Mouse (Mus musculus) midbrain, embryonic 14.5 days (tissue): Measurements from ENCODE around the gene Acnat2. TPM values are rescaled to one million over a fixed set of nuclear protein-coding genes. Genes with fewer than 3 reads are reported as not detected.
"Not testable (repeated sequence)": the region's sequence is repeated elsewhere in the genome, so short reads cannot be mapped to it uniquely, and the experiment has no call there.

ENCODE experiments used
- ATAC-seq: fragments of 200-750 bp; cut with Nextera tagmentation; 2 replicates; pipeline ENCODE4 v1.8.0; 2017; ENCODE audit warnings: moderate number of reproducible peaks, moderate library complexity; ENCODE audit not compliant: low FRiP score, low TSS enrichment
- DNase-seq: peaks from one replicate; pipeline ENCODE4 v3.0.0-alpha.2; 2015
- H3K27ac ChIP-seq: fragments of 300-500 bp; sonication (generic); replicated peaks from 2 replicates; pipeline ENCODE4 v1.5.1; 2014; ENCODE audit warnings: mild to moderate bottlenecking, low read depth, low read length, moderate library complexity
- H3K27me3 ChIP-seq: fragments of 300-500 bp; sonication (generic); 2 replicates; pipeline ENCODE4 v1.6.1; 2014; ENCODE audit warnings: low read length, control low read depth, mixed read lengths; ENCODE audit not compliant: control insufficient read depth, insufficient read depth
- H3K36me3 ChIP-seq: fragments of 300-500 bp; sonication (generic); 2 replicates; pipeline ENCODE4 v1.6.1; 2014; ENCODE audit warnings: low read length, control low read depth; ENCODE audit not compliant: control insufficient read depth, insufficient read depth
- H3K4me1 ChIP-seq: fragments of 300-500 bp; sonication (generic); 2 replicates; pipeline ENCODE4 v1.6.1; 2014; ENCODE audit warnings: mild to moderate bottlenecking, antibody characterized with exemption, low read length, control low read depth; ENCODE audit not compliant: control insufficient read depth, insufficient read depth
- H3K4me2 ChIP-seq: fragments of 300-500 bp; sonication (generic); 2 replicates; pipeline ENCODE4 v1.6.1; 2014; ENCODE audit warnings: mild to moderate bottlenecking, low read length, moderate library complexity
- H3K4me3 ChIP-seq: fragments of 300-500 bp; sonication (generic); replicated peaks from 2 replicates; pipeline ENCODE4 v1.5.1; 2014; ENCODE audit warnings: low read depth, low read length
- H3K9ac ChIP-seq: fragments of 300-500 bp; sonication (generic); replicated peaks from 2 replicates; pipeline ENCODE4 v1.6.1; 2014; ENCODE audit warnings: mild to moderate bottlenecking, low read length, moderate library complexity
- H3K9me3 ChIP-seq: fragments of 300-500 bp; sonication (generic); 2 replicates; pipeline ENCODE4 v1.6.1; 2016; ENCODE audit warnings: low read length, control low read depth, mixed read lengths; ENCODE audit not compliant: control insufficient read depth
- WGBS: fragments of 180-500 bp; shearing (Covaris S2); extraction: QIAGEN DNeasy Blood & Tissue Kit; methylation state at CpG from one replicate; pipeline ENCODE4 v1.1.7; 2014; 5-methylcytosine and 5-hydroxymethylcytosine counted together
- polyA plus RNA-seq: library from polyadenylated mRNA; unstranded; fragments of >200 nt; fragmentation: Nextera tagmentation; extraction: Ambion mirVana; gene quantifications from 2 replicates; pipeline ENCODE4 v1.2.1, GENCODE M21; 2014

Acnat2 gene
- polyA plus RNA-seq: not detected in 2 replicates

GRCm38 (mm10) chr4:49407957-49408356 is at the start of gene Acnat2:
Gene Acnat2 (minus strand): TSS chr4:49408151.
- not testable (repeated sequence) for H3K36me3 ChIP-seq, H3K27ac ChIP-seq, ATAC-seq, H3K4me1 ChIP-seq, H3K27me3 ChIP-seq, DNase-seq, H3K9me3 ChIP-seq, H3K4me2 ChIP-seq, H3K4me3 ChIP-seq, H3K9ac ChIP-seq
- WGBS: 92% methylated on average over 5 of the region's 5 CpGs

GRCm38 (mm10) chr4:49456171-49456570 is 48.2 kb upstream of the Acnat2 start:
- no peaks in the 10 kb centered on the region for H3K9me3 ChIP-seq
- no peak overlapping the region for H3K9ac ChIP-seq
- DNase-seq (no peak), ATAC-seq (no peak)
- WGBS: 79% methylated on average over 2 of the region's 2 CpGs
- H3K36me3 ChIP-seq: no peaks in the 10 kb centered on the region
- no peak overlapping the region for H3K27ac ChIP-seq
- no peak overlapping the region for H3K4me3 ChIP-seq
- no peaks in the 10 kb centered on the region for H3K27me3 ChIP-seq
- H3K4me1 ChIP-seq: no peaks in the 10 kb centered on the region
- no peak overlapping the region for H3K4me2 ChIP-seq

- no peak overlapping the region for H3K4me2 ChIP-seq
- no peaks in the 10 kb centered on the region for H3K27me3 ChIP-seq
- no peak for ATAC-seq
- H3K9ac ChIP-seq: no peak overlapping the region
- WGBS: 88% methylated on average over 1 of the region's 1 CpGs
- no peak overlapping the region for H3K27ac ChIP-seq
- no peaks in the 10 kb centered on the region for H3K36me3 ChIP-seq
- DNase-seq: no peak
- no peak overlapping the region for H3K4me3 ChIP-seq
- no peaks in the 10 kb centered on the region for H3K9me3 ChIP-seq
- no peaks in the 10 kb centered on the region for H3K4me1 ChIP-seq
Observed at GRCm38 (mm10) chr4:49451848-49452551, 44.0 kb upstream of the Acnat2 start.

DNA sequence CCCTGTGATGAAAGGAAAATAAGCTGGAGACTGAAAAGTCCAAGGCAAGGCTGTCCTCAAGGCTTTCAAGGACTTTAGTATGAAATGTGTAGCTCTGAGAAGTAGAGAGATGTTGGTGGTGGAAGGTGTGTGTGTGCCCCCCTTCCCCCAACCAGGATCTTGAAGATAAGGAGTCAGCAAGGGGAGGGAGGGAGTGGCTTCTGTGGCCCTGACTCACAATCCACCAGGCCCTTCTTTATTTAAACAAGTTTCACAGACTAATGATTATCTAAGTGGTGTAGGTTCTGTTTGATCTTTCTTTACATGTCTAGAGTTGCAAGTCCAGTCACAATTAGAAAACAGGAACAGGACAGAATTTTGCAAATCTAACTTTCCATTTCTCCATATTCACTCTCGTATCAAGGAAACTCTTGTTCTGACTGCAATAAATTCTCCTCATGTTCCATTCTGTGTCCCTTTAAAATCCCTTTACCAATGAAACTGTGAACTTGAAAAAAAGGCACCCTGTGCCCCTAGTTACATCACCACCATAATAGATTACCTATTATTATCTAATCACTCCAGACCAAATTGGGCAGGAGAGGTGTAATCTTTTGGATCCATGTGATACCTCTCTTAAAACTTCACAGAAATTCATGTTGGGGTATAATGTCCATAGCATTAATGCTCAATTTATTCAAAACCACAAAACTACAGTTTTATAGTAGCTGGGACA is 43.3 kb upstream of the Acnat2 start:
- H3K4me3 ChIP-seq, H3K4me2 ChIP-seq, H3K9me3 ChIP-seq, H3K27ac ChIP-seq, H3K36me3 ChIP-seq, H3K4me1 ChIP-seq, DNase-seq, H3K9ac ChIP-seq, ATAC-seq, H3K27me3 ChIP-seq: not testable (repeated sequence)
- WGBS: 40% methylated on average over 1 of the region's 1 CpGs

- 94% methylated on average over 3 of the region's 3 CpGs for WGBS
- H3K27me3 ChIP-seq, DNase-seq, H3K27ac ChIP-seq, H3K36me3 ChIP-seq, H3K4me1 ChIP-seq, H3K9ac ChIP-seq, H3K4me2 ChIP-seq, H3K4me3 ChIP-seq, H3K9me3 ChIP-seq, ATAC-seq: not testable (repeated sequence)
Observed at GRCm38 (mm10) chr4:49436968-49437367, 29.0 kb upstream of the Acnat2 start.

DNA sequence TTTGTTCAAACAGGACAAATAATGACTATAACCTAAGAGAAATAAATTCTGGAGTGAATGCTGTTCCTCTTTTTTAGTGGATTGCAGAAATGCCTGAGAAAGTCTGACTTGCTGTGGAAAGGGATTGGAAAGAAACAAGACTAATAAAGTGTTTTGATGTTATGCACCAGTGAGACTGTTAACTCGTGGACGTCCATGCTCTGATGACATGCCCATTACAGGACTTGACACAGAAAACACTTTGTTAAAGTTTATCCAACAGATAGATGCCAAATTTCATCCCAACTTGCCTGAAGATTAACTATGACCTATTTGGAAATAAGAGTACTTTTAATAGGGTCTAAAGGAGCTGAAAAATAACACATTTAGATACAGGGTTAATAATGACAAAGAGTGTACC is 2.2 kb upstream of the Acnat2 start:
- ATAC-seq, H3K4me2 ChIP-seq, H3K27ac ChIP-seq, H3K4me3 ChIP-seq, H3K4me1 ChIP-seq, DNase-seq, H3K9ac ChIP-seq, H3K9me3 ChIP-seq, H3K27me3 ChIP-seq, H3K36me3 ChIP-seq: not testable (repeated sequence)
- WGBS: 74% methylated on average over 2 of the region's 2 CpGs

DNA sequence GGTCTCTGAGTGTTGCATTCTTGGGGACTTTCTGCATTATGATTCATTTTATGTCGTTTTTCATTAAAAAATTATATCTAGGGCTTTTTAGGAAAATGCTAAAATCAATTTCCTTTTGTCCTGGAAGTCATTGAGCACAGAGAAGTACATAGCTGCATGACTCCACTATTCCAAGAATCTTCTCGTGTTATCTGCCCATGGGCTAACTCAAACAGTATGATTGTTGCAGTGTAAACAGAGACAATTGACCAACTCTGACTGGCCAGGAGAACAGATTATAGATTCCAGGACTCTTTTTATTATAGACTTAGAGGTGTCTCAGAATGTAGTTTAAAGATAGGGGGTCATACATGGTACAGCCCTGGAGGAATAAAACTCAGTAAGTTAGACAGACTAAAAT is 21.1 kb downstream of the Acnat2 start:
- Histone ChIP-seq H3K27ac (no peak overlapping the region), H3K9ac (no peak overlapping the region), H3K9me3 (no peaks in the 10 kb centered on the region), H3K4me3 (no peak overlapping the region), H3K4me2 (no peak overlapping the region), H3K4me1 (no peaks in the 10 kb centered on the region), H3K27me3 (no peaks in the 10 kb centered on the region), H3K36me3 (no peaks in the 10 kb centered on the region)
- WGBS: 56% methylated on average over 2 of the region's 2 CpGs
- no peak for DNase-seq
- ATAC-seq: no peak

GRCm38 (mm10) chr4:49383576-49384318 is 24.2 kb downstream of the Acnat2 start:
- H3K36me3 ChIP-seq, H3K4me1 ChIP-seq, H3K27ac ChIP-seq, H3K4me3 ChIP-seq, ATAC-seq, H3K27me3 ChIP-seq, H3K4me2 ChIP-seq, DNase-seq, H3K9ac ChIP-seq, H3K9me3 ChIP-seq: not testable (repeated sequence)
- 77% methylated on average over 2 of the region's 2 CpGs for WGBS
